Mouse (Mus musculus) liver, adult 2 months (tissue): ENCODE measurements around the gene Scin. TPM values are rescaled to one million over a fixed set of nuclear protein-coding genes. Genes with fewer than 3 reads are reported as not detected.
A peak's percentile ranks its signal among the peaks of the same experiment; 100 is the strongest.

Experiments
- DNase-seq: peaks from one replicate; pipeline ENCODE4 v3.0.0-alpha.2; 2011; ENCODE audit warnings: low read depth, low spot score; ENCODE audit errors: extremely low read depth
- H3K27ac ChIP-seq: fragments of 200-500 bp; replicated peaks from 2 replicates; pipeline ENCODE4 v1.5.1; 2012; ENCODE audit warnings: low read depth, mild to moderate bottlenecking, control low read depth, inconsistent platforms, low read length; ENCODE audit not compliant: insufficient read depth
- H3K27me3 ChIP-seq: fragments of 200-500 bp; 2 replicates; pipeline ENCODE4 v1.6.1; 2012; ENCODE audit warnings: mild to moderate bottlenecking, moderate library complexity, low read length, inconsistent platforms; ENCODE audit not compliant: control insufficient read depth, insufficient read depth
- H3K36me3 ChIP-seq: fragments of 200-500 bp; 2 replicates; pipeline ENCODE4 v1.6.1; 2012; ENCODE audit warnings: low read length, inconsistent platforms; ENCODE audit not compliant: control insufficient read depth, insufficient read depth
- H3K4me1 ChIP-seq: fragments of 200-500 bp; 2 replicates; pipeline ENCODE4 v1.6.1; 2011; ENCODE audit warnings: low read length; ENCODE audit not compliant: control insufficient read depth, insufficient read depth
- H3K4me3 ChIP-seq: fragments of 200-500 bp; 2 replicates; pipeline ENCODE4 v1.5.1; 2011; ENCODE audit warnings: low read depth, mild to moderate bottlenecking, control low read depth, low read length, moderate library complexity; ENCODE audit not compliant: insufficient read depth
- H3K79me2 ChIP-seq: fragments of 200-500 bp; 2 replicates; pipeline ENCODE4 v1.6.1; 2012; ENCODE audit warnings: inconsistent platforms, mild to moderate bottlenecking, low read length, moderate library complexity; ENCODE audit not compliant: control insufficient read depth, insufficient read depth
- H3K9ac ChIP-seq: fragments of 200-500 bp; 2 replicates; pipeline ENCODE4 v1.6.1; 2012; ENCODE audit warnings: low read depth, mild to moderate bottlenecking, control low read depth, inconsistent platforms, low read length
- CTCF ChIP-seq: fragments of 200-500 bp; IDR thresholded peaks from 2 replicates; pipeline ENCODE4 v1.5.1; 2011; ENCODE audit warnings: low read depth, low read length, control low read depth
- POLR2A ChIP-seq: fragments of 200-500 bp; IDR thresholded peaks from 2 replicates; pipeline ENCODE4 v1.6.1; 2011; ENCODE audit warnings: low read length, control low read depth; ENCODE audit not compliant: insufficient read depth; ENCODE audit errors: extremely low read depth
- WGBS: fragments of 180-500 bp; shearing (Covaris S2); methylation state at CpG from one replicate; pipeline ENCODE4 v1.1.7; 2018; 5-methylcytosine and 5-hydroxymethylcytosine counted together
- polyA plus RNA-seq: library from polyadenylated mRNA; depleted of rRNA; stranded (reverse); fragments of >200 nt; gene quantifications from 2 replicates; pipeline ENCODE4 v1.2.3, GENCODE M21; 2012
- total RNA-seq: library from RNA; depleted of rRNA; stranded (reverse); fragments of >200 nt; gene quantifications from 2 replicates; pipeline ENCODE4 v1.2.3, GENCODE M21; 2014

The Scin gene
- total and polyA plus RNA-seq, 2 experiments = 0.04 TPM; not detected in 1

- Histone ChIP-seq H3K9ac (peak overlapping the region; percentile 69), H3K4me1 (peaks cover 15% of the 10 kb centered on the region), H3K27me3 (no peaks in the 10 kb centered on the region), H3K27ac (peak overlapping the region; percentile 89), H3K79me2 (peaks cover 7% of the 10 kb centered on the region; the same call in 1 of the 2 replicates), H3K36me3 (0 out of 2 replicates have a peak, but pooled peaks cover 2% of the 10 kb centered on the region), H3K4me3 (peak overlapping the region; percentile 67)
- under 1% methylated on average over 11 of the region's 11 CpGs for WGBS
- DNase-seq = peak; percentile 87
- no peak for TF ChIP-seq POLR2A
- TF ChIP-seq CTCF = no peak
Observed at GRCm38 (mm10) chr12:40036666-40037065, 97.4 kb downstream of the Scin start.

- no peaks in the 10 kb centered on the region for H3K27me3 ChIP-seq
- 0 out of 2 replicates have a peak, but pooled peaks cover 2% of the 10 kb centered on the region for H3K36me3 ChIP-seq
- no peak overlapping the region for H3K9ac ChIP-seq
- TF ChIP-seq CTCF (no peak), POLR2A (no peak)
- 18% methylated on average over 4 of the region's 4 CpGs for WGBS
- H3K4me1 ChIP-seq = peaks cover 15% of the 10 kb centered on the region
- no peak overlapping the region for H3K27ac ChIP-seq
- H3K4me3 ChIP-seq = peak overlapping the region; percentile 67; the same call in 1 of the 2 replicates
- peaks cover 7% of the 10 kb centered on the region; the same call in 1 of the 2 replicates for H3K79me2 ChIP-seq
- peak; percentile 64 for DNase-seq
Observed at GRCm38 (mm10) chr12:40035506-40035905, 98.5 kb downstream of the Scin start.

GRCm38 (mm10) chr12:40029201-40029600, 104.8 kb downstream of the Scin start:
- H3K4me3 ChIP-seq = no peak overlapping the region
- no peak overlapping the region for H3K9ac ChIP-seq
- no peak for TF ChIP-seq POLR2A
- TF ChIP-seq CTCF = no peak
- H3K4me1 ChIP-seq = peaks cover 2% of the 10 kb centered on the region; the same call in 1 of the 2 replicates
- WGBS = 80% methylated on average over 4 of the region's 4 CpGs
- H3K36me3 ChIP-seq = no peaks in the 10 kb centered on the region
- no peaks in the 10 kb centered on the region for H3K27me3 ChIP-seq
- H3K79me2 ChIP-seq = no peaks in the 10 kb centered on the region; the same call in 1 of the 2 replicates
- no peak overlapping the region for H3K27ac ChIP-seq
- no peak for DNase-seq

GRCm38 (mm10) chr12:40027846-40028245, 106.2 kb downstream of the Scin start:
- 64% methylated on average over 3 of the region's 3 CpGs for WGBS
- Histone ChIP-seq H3K9ac (no peak overlapping the region), H3K36me3 (no peaks in the 10 kb centered on the region), H3K4me3 (no peak overlapping the region), H3K27me3 (no peaks in the 10 kb centered on the region), H3K27ac (no peak overlapping the region), H3K79me2 (no peaks in the 10 kb centered on the region; the same call in 1 of the 2 replicates), H3K4me1 (peaks cover 8% of the 10 kb centered on the region; the same call in 1 of the 2 replicates)
- no peak for TF ChIP-seq CTCF
- TF ChIP-seq POLR2A = no peak
- peak; percentile 67 for DNase-seq

- no peaks in the 10 kb centered on the region; the same call in 1 of the 2 replicates for H3K79me2 ChIP-seq
- DNase-seq = no peak
- WGBS = 53% methylated on average over 3 of the region's 3 CpGs
- no peaks in the 10 kb centered on the region for H3K36me3 ChIP-seq
- no peaks in the 10 kb centered on the region for H3K27me3 ChIP-seq
- no peak overlapping the region for H3K27ac ChIP-seq
- no peak for TF ChIP-seq POLR2A
- H3K4me1 ChIP-seq = peaks cover 12% of the 10 kb centered on the region
- no peak overlapping the region for H3K9ac ChIP-seq
- H3K4me3 ChIP-seq = no peak overlapping the region
Observed at GRCm38 (mm10) chr12:40027444-40027843, 106.6 kb downstream of the Scin start.

GRCm38 (mm10) chr12:40023918-40024317, 110.1 kb downstream of the Scin start:
- Histone ChIP-seq H3K27me3 (no peaks in the 10 kb centered on the region), H3K27ac (no peak overlapping the region), H3K79me2 (no peaks in the 10 kb centered on the region; the same call in 1 of the 2 replicates), H3K4me3 (no peak overlapping the region), H3K36me3 (no peaks in the 10 kb centered on the region), H3K9ac (no peak overlapping the region), H3K4me1 (peaks cover 14% of the 10 kb centered on the region)
- WGBS = 58% methylated on average over 2 of the region's 2 CpGs
- TF ChIP-seq POLR2A = no peak
- no peak for TF ChIP-seq CTCF
- peak; percentile 69 for DNase-seq
